Mouse (Mus musculus) frontal cortex, adult 2 months (tissue): ENCODE results near the gene Apol7e. TPM values are rescaled to one million over a fixed set of nuclear protein-coding genes. Genes with fewer than 3 reads are reported as not detected.
"Not testable (repeated sequence)": the region's sequence is repeated elsewhere in the genome, so short reads cannot be mapped to it uniquely, and the experiment has no call there.

ENCODE experiments used
- DNase-seq, 2 experiments: peaks; one replicate each; pipeline ENCODE4 v3.0.0; 2022; ENCODE audit warnings: low spot score in 1 of 2; ENCODE audit errors: extremely low spot score in 1 of 2
- polyA plus RNA-seq: library from polyadenylated mRNA; depleted of rRNA; stranded (reverse); fragments of >200 nt; gene quantifications from 2 replicates; pipeline ENCODE4 v1.2.3, GENCODE M21; 2012

The Apol7e gene
- polyA plus RNA-seq, 1 experiment = 0.04 TPM

DNA sequence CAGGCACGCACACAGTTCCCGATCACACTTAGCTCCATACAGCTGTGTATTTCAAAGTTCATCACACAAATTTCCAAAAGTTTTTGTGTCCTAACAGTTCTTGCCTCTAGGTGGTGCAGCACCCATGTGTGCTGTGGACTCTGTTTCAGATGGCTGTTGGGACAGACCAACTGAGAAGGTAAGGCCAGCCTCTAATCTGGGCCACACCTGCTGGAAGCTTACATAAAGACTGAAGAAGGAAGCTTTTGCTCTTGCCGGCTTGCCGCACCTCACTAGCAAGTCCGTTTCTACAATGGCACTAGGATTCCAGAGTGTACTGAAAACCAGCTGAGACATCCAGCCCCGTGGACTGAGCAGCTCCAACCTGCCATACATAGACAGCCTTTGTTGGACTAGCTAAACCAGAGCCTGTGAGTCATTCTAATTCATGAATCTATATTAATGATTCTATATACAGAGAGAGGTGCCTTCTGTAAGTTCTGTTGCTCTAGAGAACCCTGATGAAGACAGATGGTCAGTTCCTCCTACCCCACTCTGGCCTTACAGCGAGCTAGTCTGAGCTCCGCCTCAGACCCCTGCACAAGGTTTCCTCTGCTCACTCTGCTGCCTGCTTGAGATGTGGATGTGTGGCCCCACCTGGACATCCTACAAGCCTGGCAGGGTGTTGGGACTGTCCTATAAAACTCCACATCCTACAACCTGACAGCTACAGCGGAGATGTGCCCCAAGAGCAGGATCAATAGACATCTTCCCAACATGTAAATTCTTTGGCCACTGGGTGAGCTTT is 42.0 kb downstream of the Apol7e start:
- no peak for DNase-seq

DNA sequence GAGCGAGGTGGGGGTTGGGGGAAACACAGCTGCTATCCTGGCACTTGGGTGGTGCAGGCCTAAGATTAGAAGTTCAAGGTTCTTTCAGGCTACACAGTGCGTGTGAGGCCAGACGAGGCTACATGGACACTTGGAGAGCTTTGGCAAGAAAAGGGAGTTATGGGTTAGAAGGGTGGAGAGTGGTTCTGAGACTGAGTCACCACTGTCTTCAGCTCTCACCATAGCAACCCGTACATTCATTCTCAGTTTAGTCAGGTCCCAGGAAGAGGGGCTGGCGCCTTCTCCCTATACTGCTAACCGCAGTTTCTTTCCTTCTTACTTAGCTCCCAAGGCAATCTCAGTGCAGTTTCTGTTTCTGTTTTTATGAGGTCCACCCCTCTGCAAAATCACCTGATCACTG is 42.9 kb downstream of the Apol7e start:
- DNase-seq = not testable (repeated sequence)

DNA sequence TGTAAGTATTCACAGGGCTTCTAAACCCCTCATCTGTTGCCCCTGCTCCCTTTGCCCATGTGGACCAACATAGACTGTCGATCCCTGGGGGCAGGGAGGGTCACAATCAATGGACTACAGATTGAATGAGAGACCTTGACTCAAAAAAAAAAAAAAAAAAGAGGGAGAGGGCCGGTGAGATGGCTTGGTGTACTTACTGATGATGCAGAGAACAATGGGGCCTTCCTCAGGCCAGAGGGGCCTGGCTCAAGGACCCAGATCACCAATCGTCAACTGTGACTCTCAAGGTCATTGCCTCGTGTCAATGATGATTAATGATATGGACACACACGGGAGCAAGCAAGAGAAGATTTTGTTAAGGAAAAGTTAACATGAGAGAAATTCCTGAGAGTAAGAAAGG is 46.0 kb downstream of the Apol7e start:
- DNase-seq = no peak

DNA sequence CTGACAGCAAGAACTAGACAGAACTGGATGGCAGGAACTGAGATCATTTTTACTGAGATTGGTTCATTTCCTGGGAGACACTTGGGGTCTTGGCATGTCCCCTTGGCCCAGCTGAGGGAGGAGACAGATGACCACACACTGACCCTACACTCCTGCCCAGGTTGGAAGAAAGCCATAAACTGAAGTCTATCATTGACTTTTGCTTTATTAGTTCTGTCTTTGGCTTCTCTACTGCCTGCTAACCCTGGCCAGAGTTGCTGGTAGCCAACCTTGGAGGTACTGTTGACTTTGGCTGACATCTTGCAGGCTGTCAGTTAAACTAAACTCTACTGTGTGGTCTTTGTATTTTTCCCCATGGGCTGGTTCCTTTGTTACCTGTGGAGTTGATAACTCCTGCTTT is 46.4 kb downstream of the Apol7e start:
- no peak for DNase-seq

DNA sequence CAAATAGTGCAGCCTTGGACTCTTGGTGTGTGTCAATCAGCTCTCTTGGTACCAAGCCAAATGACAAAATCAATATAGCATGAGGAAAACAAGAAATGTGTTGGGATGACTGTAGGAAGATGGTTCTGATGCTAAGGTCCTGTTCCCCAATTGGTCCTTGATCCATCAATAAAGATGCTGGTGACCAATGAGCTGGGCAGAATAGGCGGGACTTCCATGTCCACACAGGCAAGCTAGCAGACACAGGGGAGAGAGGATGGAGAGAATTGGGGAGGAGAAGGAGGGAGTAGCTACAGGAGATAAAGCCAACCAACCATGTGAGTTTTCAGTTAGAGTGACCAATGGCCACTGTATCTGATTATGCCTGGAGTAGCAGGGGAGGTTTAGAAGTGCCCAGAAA is 47.7 kb downstream of the Apol7e start:
- DNase-seq = no peak

DNA sequence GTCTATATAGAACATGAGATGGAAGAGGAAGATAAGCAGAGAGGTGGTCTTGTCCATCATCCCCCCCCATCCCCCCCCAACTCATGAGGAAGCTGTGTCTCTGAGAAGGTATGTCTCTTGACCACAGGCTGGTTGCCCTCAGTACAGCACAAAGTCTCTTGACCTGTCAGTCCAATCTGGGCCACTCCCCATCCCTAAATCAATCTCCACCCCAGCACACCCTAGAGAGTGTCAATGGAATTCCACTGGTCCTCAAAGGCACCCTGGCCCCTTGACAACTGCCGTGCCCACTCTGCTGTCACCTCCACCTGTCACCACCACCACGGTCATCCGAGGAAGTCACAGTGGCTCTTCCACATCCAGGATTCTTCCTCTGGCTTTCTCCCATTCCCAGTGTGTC is 49.8 kb downstream of the Apol7e start:
- DNase-seq = no peak

DNA sequence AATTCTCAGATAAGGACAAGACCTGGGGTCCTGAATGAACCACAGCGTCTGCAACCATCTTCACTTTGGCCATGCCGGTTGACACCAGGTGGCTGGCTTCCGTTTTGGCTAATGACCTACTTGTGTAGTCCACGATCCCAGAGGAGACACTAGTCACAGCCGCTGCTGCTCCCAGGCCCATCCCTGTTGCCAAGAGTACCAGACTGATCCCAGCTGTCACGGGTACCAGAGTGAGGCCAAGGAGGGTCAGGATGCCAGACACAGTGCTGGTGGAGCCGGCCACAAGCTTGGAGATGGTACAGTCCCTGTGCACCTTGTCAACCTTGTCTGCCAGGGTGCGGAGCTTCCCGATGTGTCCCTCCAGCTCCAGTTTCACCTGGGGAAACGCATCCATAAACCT is 51.1 kb downstream of the Apol7e start:
- no peak for DNase-seq

DNA sequence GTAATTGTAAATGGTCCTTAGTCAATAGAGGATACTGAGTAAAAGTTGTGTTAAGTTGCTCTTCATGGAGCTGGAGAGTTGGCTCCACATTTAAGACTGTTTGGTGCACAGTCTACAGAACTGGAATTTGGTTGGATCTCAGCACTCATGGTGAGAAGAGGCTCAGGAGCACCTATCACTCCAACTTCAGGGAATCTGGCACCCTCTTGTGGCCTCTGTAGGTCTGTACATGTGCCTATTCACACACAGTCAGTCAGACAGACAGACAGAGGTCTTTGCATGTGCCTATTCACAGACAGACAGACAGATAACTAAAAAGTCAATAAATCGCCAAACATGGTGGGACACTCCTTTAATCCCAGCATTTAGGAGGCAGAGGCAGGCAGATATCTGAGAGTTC is 51.8 kb downstream of the Apol7e start:
- DNase-seq = peak in 1 of 2 experiments; percentile 62

DNA sequence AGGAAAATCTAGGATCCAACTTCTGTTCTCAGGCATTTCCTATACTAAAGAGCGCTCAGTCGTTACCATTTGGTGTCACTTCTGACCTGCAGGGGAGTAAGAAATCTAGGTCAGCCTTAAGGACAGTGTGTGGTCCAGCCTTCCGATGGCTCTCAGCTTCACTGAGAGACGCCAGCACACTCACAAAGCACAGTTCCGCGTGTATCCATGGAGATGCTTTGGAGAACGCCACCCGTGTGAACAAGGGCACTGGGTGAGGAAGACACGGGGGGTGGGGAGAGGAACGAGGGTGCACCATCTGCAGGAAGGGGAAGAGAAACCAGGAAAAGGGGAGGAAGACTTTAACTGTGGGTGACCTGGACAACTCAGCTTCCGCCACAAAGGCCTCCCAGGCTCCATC is 53.8 kb downstream of the Apol7e start:
- DNase-seq = no peak

DNA sequence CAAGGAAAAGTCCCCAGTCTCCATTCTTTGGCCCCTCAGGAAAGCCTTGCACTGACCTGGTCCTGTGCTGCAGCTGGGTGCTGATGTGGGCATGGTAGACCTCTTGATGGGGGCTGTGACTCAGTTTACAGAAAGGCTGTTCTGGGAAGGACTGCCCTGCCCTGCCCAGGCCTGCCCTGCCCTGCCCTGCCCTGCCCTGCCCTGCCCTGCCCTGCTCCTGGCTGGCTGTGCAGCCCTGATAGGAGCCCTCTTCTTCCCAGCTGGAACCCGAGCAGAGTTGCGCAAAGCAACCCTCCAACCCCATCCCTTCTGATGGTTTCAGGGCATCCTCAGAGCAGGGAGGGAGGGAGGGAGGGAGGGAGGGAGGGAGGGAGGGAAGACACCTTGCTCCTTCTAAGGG is 56.5 kb downstream of the Apol7e start:
- no peak for DNase-seq

DNA sequence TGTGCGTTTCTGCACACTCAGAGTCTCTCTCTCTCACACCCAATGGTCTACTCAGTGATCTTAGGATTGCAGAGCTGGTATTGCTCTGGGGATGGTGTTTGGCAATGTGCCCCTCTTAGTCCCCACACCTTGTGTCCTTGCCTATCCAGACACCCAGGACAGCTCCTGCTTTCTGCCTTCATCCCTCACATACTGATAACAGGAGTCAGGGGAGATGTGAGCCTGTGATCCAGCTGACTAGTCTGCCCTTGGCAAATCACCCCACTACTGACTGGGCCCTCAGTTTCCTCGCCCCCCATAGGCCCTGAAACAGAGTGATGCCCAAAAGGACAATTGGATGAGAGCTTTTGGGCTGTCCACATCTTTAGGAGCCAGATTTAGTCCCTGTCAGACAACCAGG is 57.4 kb downstream of the Apol7e start:
- no peak for DNase-seq

DNA sequence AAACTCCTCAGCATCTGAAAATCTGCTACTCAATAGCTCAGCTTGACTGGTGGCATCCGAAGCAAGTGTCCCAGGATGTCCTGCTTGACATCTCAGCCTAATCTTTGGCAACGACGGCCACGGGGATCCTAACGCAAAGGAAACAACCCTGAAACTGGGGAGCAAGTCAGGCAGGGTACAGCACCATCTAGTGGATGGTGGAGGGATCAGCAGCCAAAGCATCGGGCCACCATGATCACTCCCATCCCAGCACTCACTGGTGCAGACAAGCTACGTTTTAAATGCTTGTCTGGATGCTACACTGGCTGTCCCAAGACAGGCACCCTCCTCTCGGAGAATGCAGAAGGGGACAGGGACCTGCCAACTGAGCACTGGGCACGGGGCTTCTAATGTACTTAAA is 58.2 kb downstream of the Apol7e start, which contains the start of gene Apol8:
Apol8 (minus strand) TSS at position 156 of the 400 bp plus-strand sequence.
- peak in 1 of 2 experiments; percentile 84 for DNase-seq

DNA sequence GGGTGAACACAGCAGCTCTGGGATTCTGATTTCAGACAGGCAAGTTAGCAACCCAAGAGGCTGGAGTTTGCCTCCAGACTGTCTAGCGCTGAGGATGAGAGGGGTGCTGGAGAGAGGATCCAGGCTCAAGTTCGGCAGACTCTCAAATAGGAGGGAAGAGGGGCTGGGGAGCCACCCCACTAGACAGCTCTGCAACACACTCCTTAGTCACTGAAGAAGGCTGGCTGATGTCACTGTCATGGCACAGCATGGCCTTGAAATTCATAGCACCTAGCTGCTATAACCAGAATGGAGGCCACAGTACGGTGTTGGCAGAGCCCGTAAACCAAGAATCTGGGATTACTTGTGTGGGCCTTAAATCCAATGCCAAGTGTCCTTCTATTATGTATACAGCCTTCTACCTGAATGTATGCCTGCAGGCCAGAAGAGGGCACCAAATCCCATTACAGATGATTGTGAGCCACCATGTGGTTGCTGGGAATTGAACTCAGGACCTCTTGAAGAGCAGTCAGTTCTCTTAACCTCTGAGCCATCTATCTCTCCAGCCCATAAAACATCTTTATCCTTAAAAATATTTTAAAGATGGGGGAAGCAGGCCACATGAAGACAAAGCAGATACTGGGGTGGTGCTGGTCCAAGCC is 59.0 kb downstream of the Apol7e start:
- no peak for DNase-seq

DNA sequence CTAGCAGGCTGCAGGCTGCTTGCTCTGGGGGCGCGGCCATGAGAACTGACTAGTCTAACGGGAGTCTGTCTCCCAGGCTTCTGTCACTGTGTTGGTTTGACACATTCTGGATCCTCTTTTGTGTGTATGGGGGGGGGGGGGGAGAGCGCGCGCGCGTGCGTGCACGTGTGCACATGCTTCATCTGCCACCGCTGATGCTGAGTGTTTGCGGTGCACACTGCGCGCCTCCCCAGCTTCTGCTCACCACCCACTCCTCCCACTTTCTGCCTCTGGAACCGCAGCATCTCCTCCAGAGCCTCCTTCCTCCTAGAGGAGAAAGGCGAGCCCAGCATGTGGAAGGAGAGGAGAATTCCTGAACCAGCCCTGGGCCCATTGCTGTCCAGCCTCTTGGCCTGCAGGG is 61.4 kb downstream of the Apol7e start:
- DNase-seq = no peak

DNA sequence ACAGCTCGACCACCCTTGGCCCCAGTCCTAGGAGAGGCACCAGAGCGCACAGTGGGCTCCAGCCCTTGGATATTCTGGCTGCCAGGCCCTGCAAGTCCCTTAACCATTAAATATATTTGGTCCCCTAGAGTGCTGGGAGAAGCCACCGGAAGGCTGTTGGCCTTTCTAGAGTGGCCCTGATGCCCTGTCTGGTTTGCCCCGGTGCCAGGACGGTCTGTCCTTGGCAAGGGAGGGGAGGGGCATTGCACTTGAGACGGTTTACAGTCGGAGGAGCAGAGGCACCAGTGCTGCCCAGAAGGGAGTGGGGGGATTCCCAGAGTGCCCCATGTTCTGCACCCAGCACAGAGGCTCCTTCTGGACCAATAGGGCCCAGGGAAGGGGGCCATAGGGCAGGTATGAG is 62.4 kb downstream of the Apol7e start:
- no peak for DNase-seq

DNA sequence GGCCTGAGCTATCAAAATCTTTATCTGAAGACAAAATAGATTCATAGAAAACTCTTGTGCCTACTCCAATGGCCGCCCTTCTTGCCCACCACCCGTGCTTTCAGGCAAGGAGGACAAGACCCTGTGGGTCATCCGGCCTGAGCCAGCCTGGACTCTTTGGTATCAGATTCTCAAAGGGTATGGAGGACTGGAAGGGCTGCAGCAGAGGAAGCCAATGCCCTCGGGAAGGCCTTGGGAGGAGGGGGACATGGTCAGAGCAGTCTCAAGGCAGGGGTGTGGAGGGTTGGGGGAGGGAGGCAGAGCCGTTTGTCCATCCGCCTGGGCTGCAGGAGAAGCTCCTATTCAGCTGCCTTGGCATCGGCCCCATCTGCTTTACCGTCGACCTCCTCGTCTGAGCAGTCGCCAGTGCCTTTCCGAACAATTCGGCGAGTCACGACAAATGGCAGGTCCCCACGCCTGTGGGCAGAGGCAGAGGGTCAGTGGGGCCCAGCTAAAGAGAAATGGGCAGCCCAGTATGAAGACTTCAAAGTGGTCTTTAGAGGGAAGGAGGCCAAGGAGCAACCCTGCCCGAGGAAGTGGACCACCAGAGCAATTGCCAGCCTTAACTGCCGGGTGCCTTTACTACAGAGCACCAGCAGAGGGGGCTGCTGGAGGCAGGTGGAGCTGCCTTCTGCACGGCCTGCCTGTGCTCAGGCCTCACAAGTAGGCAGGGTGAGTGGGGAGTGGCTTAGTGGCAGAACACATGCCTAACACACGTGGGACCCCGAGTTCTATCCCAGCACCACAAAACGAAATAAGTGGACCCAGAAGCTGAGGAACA is 63.1 kb downstream of the Apol7e start:
- DNase-seq = peak in 1 of 2 experiments; percentile 60

DNA sequence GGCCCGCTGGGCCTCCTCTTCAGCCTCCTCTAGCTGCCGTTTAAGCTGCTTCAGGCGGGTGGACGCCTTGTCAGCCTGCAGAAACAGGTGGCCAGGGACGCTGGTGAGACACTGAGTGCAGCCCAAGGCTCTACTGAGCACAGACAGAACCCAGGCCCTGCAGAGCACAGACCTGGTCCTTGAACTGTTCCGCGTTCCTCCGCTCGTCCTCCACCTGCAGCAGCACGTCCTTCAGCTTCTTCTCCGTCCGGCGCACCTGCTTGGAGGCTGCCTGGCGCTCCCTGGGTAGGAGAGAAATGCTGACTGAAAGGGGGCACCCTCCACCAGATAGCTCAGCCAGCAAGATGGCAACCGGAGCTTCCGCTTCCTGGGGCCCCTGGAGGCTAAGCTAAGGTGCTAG is 64.4 kb downstream of the Apol7e start:
- no peak for DNase-seq

DNA sequence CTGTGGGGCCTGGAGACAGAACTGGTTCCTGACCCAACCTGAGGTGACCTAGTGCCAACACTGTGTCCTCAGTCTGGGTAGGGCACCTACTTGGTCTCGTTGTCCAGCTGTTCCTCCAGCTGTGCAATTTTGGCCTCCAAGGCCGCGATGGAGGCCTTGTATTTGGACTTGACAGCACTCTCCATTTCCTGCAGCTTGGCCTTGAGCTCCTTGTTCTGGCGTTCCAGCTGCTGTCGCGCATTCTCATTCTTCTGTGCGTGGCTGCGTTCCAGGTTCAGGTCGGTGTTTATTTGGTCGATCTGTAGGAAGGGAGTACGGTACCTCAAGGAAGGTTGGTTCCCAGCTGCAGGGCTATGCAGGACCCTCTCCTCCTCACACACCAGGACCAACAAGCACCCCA is 65.0 kb downstream of the Apol7e start:
- DNase-seq = no peak

DNA sequence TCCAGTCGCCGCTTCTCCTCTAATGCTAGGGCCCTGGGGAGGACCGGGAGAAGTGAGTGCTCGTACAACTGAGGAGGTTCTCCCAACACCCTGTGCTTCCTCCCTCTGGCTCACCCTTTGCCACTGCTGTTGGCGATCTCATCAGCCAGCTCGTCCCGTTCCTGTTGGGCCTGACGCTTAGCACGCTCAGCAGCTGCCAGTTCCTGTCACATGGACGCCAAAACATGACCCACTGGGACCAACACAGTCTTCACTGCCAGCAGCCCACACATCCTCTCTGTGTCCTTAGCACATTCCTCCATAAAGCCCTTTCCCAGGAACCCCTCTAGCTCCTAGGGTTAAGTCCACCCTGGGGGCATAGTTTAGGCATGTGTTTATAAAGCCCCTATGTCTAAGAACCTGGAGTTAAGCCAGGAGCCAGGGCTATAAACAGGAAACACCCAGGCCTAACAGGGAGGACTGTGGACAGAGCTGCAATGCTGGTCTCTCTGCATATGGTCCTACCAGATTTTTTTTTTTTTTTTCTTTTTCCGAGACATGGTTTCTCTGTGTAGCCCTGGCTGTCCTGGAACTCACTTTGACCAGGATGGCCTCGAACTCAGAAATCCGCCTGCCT is 65.8 kb downstream of the Apol7e start:
- DNase-seq = no peak

DNA sequence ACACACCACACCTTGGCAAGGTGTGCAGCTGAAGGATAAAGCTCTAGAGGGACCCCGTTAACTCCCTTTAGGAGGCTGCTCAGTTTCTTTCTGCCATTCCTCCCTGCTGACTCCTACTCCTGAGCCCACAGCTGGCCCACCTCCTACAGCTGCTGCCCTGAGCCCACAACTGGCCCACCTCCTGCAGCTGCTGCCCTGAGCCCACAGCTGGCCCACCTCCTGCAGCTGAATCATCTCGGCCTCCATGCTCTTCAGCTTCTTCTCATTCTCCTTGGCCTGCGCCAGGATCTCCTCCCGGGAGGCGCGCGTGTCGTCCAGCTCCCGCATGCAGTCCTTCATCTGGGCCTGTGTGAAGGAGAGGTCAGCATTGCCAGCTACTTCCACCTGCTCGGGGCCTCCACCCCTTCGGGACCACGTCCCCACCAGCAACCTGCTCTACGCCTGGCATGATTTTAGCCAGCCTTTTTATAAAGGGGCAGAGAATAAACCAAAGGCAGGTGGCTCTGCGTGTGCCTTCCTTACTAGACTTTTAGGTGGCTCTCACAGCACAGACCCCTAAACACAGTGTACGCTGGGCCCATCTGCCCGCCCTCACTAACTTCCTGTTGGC is 66.9 kb downstream of the Apol7e start:
- DNase-seq = no peak

DNA sequence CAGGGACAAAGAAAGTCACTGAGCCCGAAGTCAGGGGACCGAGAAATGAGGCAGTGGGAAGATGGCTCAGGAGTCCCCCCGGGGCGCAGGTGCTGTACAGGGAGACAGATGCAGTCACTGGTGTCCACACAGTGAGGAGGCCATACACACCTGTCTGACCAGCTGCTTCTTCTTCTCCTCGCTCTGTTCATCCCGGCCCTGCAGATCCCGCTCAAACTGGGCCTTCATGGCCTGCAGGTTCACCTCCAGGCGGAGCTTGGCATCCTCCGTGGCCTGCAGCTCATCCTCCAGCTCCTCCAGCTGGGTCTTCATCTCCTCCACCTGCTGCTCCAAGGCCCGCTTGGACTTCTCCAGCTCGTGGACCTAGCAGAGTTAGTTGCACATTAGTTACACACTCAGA is 68.3 kb downstream of the Apol7e start:
- DNase-seq = no peak
